Mouse (Mus musculus) lung, embryonic 16.5 days (tissue): Measurements from ENCODE around the gene C8b. TPM values are rescaled to one million over a fixed set of nuclear protein-coding genes. Genes with fewer than 3 reads are reported as not detected.

Experiments used
- ATAC-seq: fragments of 200-750 bp; cut with Nextera tagmentation; 2 replicates; pipeline ENCODE4 v1.8.0; 2017; ENCODE audit warnings: low read depth, mild to moderate bottlenecking, moderate library complexity
- H3K27ac ChIP-seq: fragments of 300-500 bp; sonication (generic); 2 replicates; pipeline ENCODE4 v1.5.1; 2014; ENCODE audit warnings: mild to moderate bottlenecking, control low read depth, low read length
- H3K27me3 ChIP-seq: fragments of 300-500 bp; sonication (generic); 2 replicates; pipeline ENCODE4 v1.6.1; 2014; ENCODE audit warnings: low read depth, low read length, mixed read lengths; ENCODE audit not compliant: control insufficient read depth, insufficient read depth
- H3K36me3 ChIP-seq: fragments of 300-500 bp; sonication (generic); 2 replicates; pipeline ENCODE4 v1.6.1; 2014; ENCODE audit warnings: low read length; ENCODE audit not compliant: control insufficient read depth, insufficient read depth
- H3K4me1 ChIP-seq: fragments of 300-500 bp; sonication (generic); replicated peaks from 2 replicates; pipeline ENCODE4 v1.6.1; 2014; ENCODE audit warnings: low read length, mixed read lengths; ENCODE audit not compliant: control insufficient read depth, insufficient read depth
- H3K4me2 ChIP-seq: fragments of 300-500 bp; sonication (generic); 2 replicates; pipeline ENCODE4 v1.6.1; 2014; ENCODE audit warnings: low read depth, low read length, control low read depth
- H3K4me3 ChIP-seq: fragments of 300-500 bp; sonication (generic); 2 replicates; pipeline ENCODE4 v1.5.1; 2014; ENCODE audit warnings: mild to moderate bottlenecking, low read length, control low read depth
- H3K9ac ChIP-seq: fragments of 300-500 bp; sonication (generic); 2 replicates; pipeline ENCODE4 v1.6.1; 2014; ENCODE audit warnings: low read length, control low read depth
- H3K9me3 ChIP-seq: fragments of 300-500 bp; sonication (generic); 2 replicates; pipeline ENCODE4 v1.6.1; 2016; ENCODE audit warnings: low read length; ENCODE audit not compliant: control insufficient read depth
- WGBS: fragments of 180-500 bp; shearing (Covaris S2); extraction: QIAGEN DNeasy Blood & Tissue Kit; methylation state at CpG from one replicate; pipeline ENCODE4 v1.1.7; 2014; 5-methylcytosine and 5-hydroxymethylcytosine counted together
- polyA plus RNA-seq: library from polyadenylated mRNA; unstranded; fragments of >200 nt; fragmentation: Nextera tagmentation; extraction: Ambion mirVana; gene quantifications from 2 replicates; pipeline ENCODE4 v1.2.1, GENCODE M21; 2015

Gene C8b
- polyA plus RNA-seq, 1 experiment from 2014 or later = 0.13 TPM

GRCm38 (mm10) chr4:104760878-104761624, 5.1 kb upstream of the C8b start:
- H3K27me3 ChIP-seq = no peaks in the 10 kb centered on the region
- 66% methylated on average over 13 of the region's 13 CpGs for WGBS
- H3K9ac ChIP-seq = no peak overlapping the region
- H3K4me3 ChIP-seq = no peak overlapping the region
- H3K27ac ChIP-seq = no peak overlapping the region
- no peak for ATAC-seq
- H3K4me2 ChIP-seq = no peak overlapping the region
- no peaks in the 10 kb centered on the region for H3K36me3 ChIP-seq
- H3K9me3 ChIP-seq = no peaks in the 10 kb centered on the region
- H3K4me1 ChIP-seq = no peaks in the 10 kb centered on the region

GRCm38 (mm10) chr4:104768190-104768589, 2.1 kb downstream of the C8b start:
- 86% methylated on average over 4 of the region's 4 CpGs for WGBS
- Histone ChIP-seq H3K4me3 (no peak overlapping the region), H3K36me3 (no peaks in the 10 kb centered on the region), H3K27ac (no peak overlapping the region), H3K9me3 (no peaks in the 10 kb centered on the region), H3K4me2 (no peak overlapping the region), H3K27me3 (no peaks in the 10 kb centered on the region), H3K9ac (no peak overlapping the region), H3K4me1 (no peaks in the 10 kb centered on the region)
- no peak for ATAC-seq

GRCm38 (mm10) chr4:104769602-104770001, 3.5 kb downstream of the C8b start:
- no peak for ATAC-seq
- Histone ChIP-seq H3K4me1 (no peaks in the 10 kb centered on the region), H3K4me2 (no peak overlapping the region), H3K9ac (no peak overlapping the region), H3K36me3 (no peaks in the 10 kb centered on the region), H3K9me3 (no peaks in the 10 kb centered on the region), H3K4me3 (no peak overlapping the region), H3K27me3 (no peaks in the 10 kb centered on the region), H3K27ac (no peak overlapping the region)
- 78% methylated on average over 8 of the region's 8 CpGs for WGBS

GRCm38 (mm10) chr4:104770331-104770730, 4.2 kb downstream of the C8b start:
- H3K27ac ChIP-seq = no peak overlapping the region
- no peaks in the 10 kb centered on the region for H3K9me3 ChIP-seq
- 47% methylated on average over 4 of the region's 4 CpGs for WGBS
- H3K4me1 ChIP-seq = no peaks in the 10 kb centered on the region
- no peak for ATAC-seq
- H3K4me2 ChIP-seq = no peak overlapping the region
- no peak overlapping the region for H3K4me3 ChIP-seq
- H3K36me3 ChIP-seq = no peaks in the 10 kb centered on the region
- H3K9ac ChIP-seq = no peak overlapping the region
- no peaks in the 10 kb centered on the region for H3K27me3 ChIP-seq

GRCm38 (mm10) chr4:104775601-104776000, 9.5 kb downstream of the C8b start:
- ATAC-seq = no peak
- Histone ChIP-seq H3K4me3 (no peak overlapping the region), H3K4me2 (no peak overlapping the region), H3K4me1 (no peaks in the 10 kb centered on the region), H3K27me3 (no peaks in the 10 kb centered on the region), H3K9me3 (no peaks in the 10 kb centered on the region), H3K27ac (no peak overlapping the region), H3K36me3 (no peaks in the 10 kb centered on the region), H3K9ac (no peak overlapping the region)
- 61% methylated on average over 3 of the region's 3 CpGs for WGBS

GRCm38 (mm10) chr4:104779460-104779859, 13.3 kb downstream of the C8b start:
- Histone ChIP-seq H3K9ac (no peak overlapping the region), H3K4me3 (no peak overlapping the region), H3K4me2 (no peak overlapping the region), H3K27ac (no peak overlapping the region), H3K9me3 (no peaks in the 10 kb centered on the region), H3K27me3 (no peaks in the 10 kb centered on the region), H3K36me3 (no peaks in the 10 kb centered on the region), H3K4me1 (no peaks in the 10 kb centered on the region)
- ATAC-seq = no peak
- WGBS = 84% methylated on average over 5 of the region's 5 CpGs

- H3K4me2 ChIP-seq = no peak overlapping the region
- H3K9ac ChIP-seq = no peak overlapping the region
- WGBS = 93% methylated on average over 3 of the region's 3 CpGs
- no peaks in the 10 kb centered on the region for H3K4me1 ChIP-seq
- no peaks in the 10 kb centered on the region for H3K9me3 ChIP-seq
- no peaks in the 10 kb centered on the region for H3K27me3 ChIP-seq
- no peak overlapping the region for H3K4me3 ChIP-seq
- no peak for ATAC-seq
- no peak overlapping the region for H3K27ac ChIP-seq
- H3K36me3 ChIP-seq = no peaks in the 10 kb centered on the region
Measured at GRCm38 (mm10) chr4:104781441-104781840, 15.3 kb downstream of the C8b start.

GRCm38 (mm10) chr4:104782346-104782745, 16.2 kb downstream of the C8b start:
- WGBS = 71% methylated on average over 4 of the region's 4 CpGs
- no peak overlapping the region for H3K9ac ChIP-seq
- H3K27me3 ChIP-seq = no peaks in the 10 kb centered on the region
- H3K27ac ChIP-seq = no peak overlapping the region
- no peaks in the 10 kb centered on the region for H3K9me3 ChIP-seq
- H3K36me3 ChIP-seq = no peaks in the 10 kb centered on the region
- H3K4me2 ChIP-seq = no peak overlapping the region
- ATAC-seq = no peak
- H3K4me1 ChIP-seq = no peaks in the 10 kb centered on the region
- no peak overlapping the region for H3K4me3 ChIP-seq

- no peaks in the 10 kb centered on the region for H3K27me3 ChIP-seq
- 81% methylated on average over 4 of the region's 4 CpGs for WGBS
- H3K27ac ChIP-seq = no peak overlapping the region
Measured at GRCm38 (mm10) chr4:104792111-104792510, 26.0 kb downstream of the C8b start.

GRCm38 (mm10) chr4:104798951-104799350, 32.8 kb downstream of the C8b start:
- Histone ChIP-seq H3K9me3 (no peaks in the 10 kb centered on the region), H3K4me2 (no peak overlapping the region), H3K4me3 (no peak overlapping the region), H3K9ac (no peak overlapping the region), H3K27ac (no peak overlapping the region), H3K27me3 (no peaks in the 10 kb centered on the region), H3K36me3 (no peaks in the 10 kb centered on the region), H3K4me1 (no peaks in the 10 kb centered on the region)
- 75% methylated on average over 9 of the region's 9 CpGs for WGBS
- no peak for ATAC-seq

More at GRCm38 (mm10) chr4:104792111-104792510, 26.0 kb downstream of the C8b start:
- Histone ChIP-seq H3K9ac (no peak overlapping the region), H3K9me3 (no peaks in the 10 kb centered on the region), H3K4me2 (no peak overlapping the region), H3K4me1 (no peaks in the 10 kb centered on the region), H3K36me3 (no peaks in the 10 kb centered on the region), H3K4me3 (no peak overlapping the region)
- ATAC-seq = no peak
